ENCODE assay signal across 10 mouse cellular contexts in the genomic region with DNA sequence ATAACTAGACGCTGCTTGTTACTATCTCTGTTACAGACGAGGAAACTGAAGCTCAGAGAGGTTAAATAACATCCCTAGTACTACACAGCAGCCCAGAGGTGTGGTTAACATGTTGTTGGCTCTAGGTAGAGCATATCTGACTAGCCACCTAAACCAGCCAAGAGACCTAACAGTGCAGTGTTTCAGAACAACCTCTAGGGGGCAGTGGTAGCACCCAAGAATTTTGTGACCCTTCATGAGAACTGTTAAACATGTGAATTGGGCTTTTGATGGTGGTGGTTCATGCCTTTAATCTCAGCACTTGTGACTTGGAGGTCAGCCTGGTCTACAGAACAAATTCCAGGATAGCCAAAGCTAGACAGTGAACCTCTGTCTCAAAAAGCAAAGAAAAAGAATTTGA. TPM values are rescaled to one million over a fixed set of nuclear protein-coding genes. Genes with fewer than 3 reads are reported as not detected.
A peak's percentile ranks its signal among the peaks of the same experiment; 100 is the strongest.
DNase-seq lines count a peak whose midpoint lies in the region; ATAC-seq and TF ChIP-seq lines count a peak whose summit lies in the region.
"Had no signal": no experiment of that assay in that cellular context is flagged by ENCODE, and none has a peak within 500 bp of the region (broad histone marks: within the 10 kb centered on the region; RNA-seq: fewer than 3 reads in every experiment).

No protein-coding gene starts in this region.

- no peak overlapping the region for H3K27ac ChIP-seq in layer of hippocampus, adult 2 months
- H3K27ac ChIP-seq in forebrain, embryonic 11.5 days (ENCODE audit: low read depth, low read length) = no peak overlapping the region

- H3K9ac ChIP-seq in forebrain, embryonic 11.5 days (ENCODE audit: low read length) = no peak overlapping the region

- TF ChIP-seq POLR2A in brain, embryonic 14.5 days (IDR thresholded peaks at IDR 0.05; ENCODE audit: borderline replicate concordance, extremely low read depth, insufficient read depth, insufficient read length, poor library complexity, severe bottlenecking) = no peak

- H3K4me1 ChIP-seq in E14TG2a.4 (replicated peaks; ENCODE audit: low read depth, low read length) = peaks cover 10% of the 10 kb centered on the region
- no peaks in the 10 kb centered on the region for H3K4me1 ChIP-seq in forebrain, embryonic 11.5 days (replicated peaks; ENCODE audit: control insufficient read depth, insufficient read depth, low read length)

- no peaks in the 10 kb centered on the region for H3K9me3 ChIP-seq in E14TG2a.4 (ENCODE audit: low read length)
- no peaks in the 10 kb centered on the region for H3K9me3 ChIP-seq in forebrain, embryonic 11.5 days (ENCODE audit: control insufficient read depth, low read length)

- WGBS in forebrain, embryonic 11.5 days = 25% methylated on average over 2 of the region's 2 CpGs

- no peaks in the 10 kb centered on the region for H3K36me3 ChIP-seq in E14TG2a.4 (ENCODE audit: insufficient read depth, low read length)
- no peaks in the 10 kb centered on the region for H3K36me3 ChIP-seq in forebrain, embryonic 11.5 days (ENCODE audit: control insufficient read depth, insufficient read depth, low read length)

- DNase-seq in layer of hippocampus, adult 2 months (ENCODE audit: low spot score in 2 of 2) = peak; percentile 37 to 54
- no peak for DNase-seq in layer of hippocampus, adult 9-10 months (ENCODE audit: low spot score)
- DNase-seq in brain, embryonic 14.5 days (ENCODE audit: low read depth) = peak; percentile 67
- DNase-seq in forebrain, embryonic 11.5 days (ENCODE audit: low spot score) = peak; percentile 56
- peak; percentile 37 for DNase-seq in kidney, postnatal 10 days
- DNase-seq in natural killer cell, adult 2 months (ENCODE audit: low spot score in 2 of 2) = peak; percentile 30 to 54
- no peak for DNase-seq in ovary, adult 18-20 months (ENCODE audit: low spot score)

- peak; percentile 97 for TF ChIP-seq CTCF in layer of hippocampus, adult 2 months (conservative IDR thresholded peaks at IDR 0.05)
- peak; percentile 86 for TF ChIP-seq CTCF in E14TG2a.4 (conservative IDR thresholded peaks at IDR 0.05; ENCODE audit: low read length)
- TF ChIP-seq CTCF in brain, embryonic 14.5 days (IDR thresholded peaks at IDR 0.05; ENCODE audit: borderline replicate concordance, extremely low read depth, insufficient read depth, insufficient read length) = peak; percentile 80

- ATAC-seq in forebrain, embryonic 11.5 days (replicated peaks; ENCODE audit: low FRiP score) = peak; percentile 30; the same call in 1 of the 2 replicates

- no peaks in the 10 kb centered on the region for H3K27me3 ChIP-seq in E14TG2a.4 (ENCODE audit: insufficient read depth, low read length)
- H3K27me3 ChIP-seq in forebrain, embryonic 11.5 days (ENCODE audit: control insufficient read depth, insufficient read depth, low read length) = no peaks in the 10 kb centered on the region

- no peak overlapping the region for H3K4me2 ChIP-seq in forebrain, embryonic 11.5 days (ENCODE audit: low read depth, low read length, severe bottlenecking)

- H3K4me3 ChIP-seq in layer of hippocampus, adult 2 months = no peak overlapping the region
- no peak overlapping the region for H3K4me3 ChIP-seq in E14TG2a.4 (replicated peaks; ENCODE audit: low read length)
- H3K4me3 ChIP-seq in forebrain, embryonic 11.5 days (ENCODE audit: low read depth, low read length) = no peak overlapping the region
- H3K4me3 ChIP-seq: erythroblast, embryonic 14.5 days; myocyte had no signal

RNA-seq across cellular contexts. Expression of gene Tbc1d1, which starts 46.2 kb away (rescaled TPM):
- total RNA-seq in layer of hippocampus, adult 2 months (2021) = 10 to 100 TPM; 26.6 to 33.2 TPM
- 16.0 and 17.8 TPM in 2 replicates for polyA plus RNA-seq in brain, embryonic 14.5 days (2012; rRNA removed)
- polyA plus RNA-seq in forebrain, embryonic 11.5 days (2014; fragmentation: Nextera tagmentation; extraction: Ambion mirVana) = 27.9 and 31.0 TPM in 2 replicates

Comparison
In these comparisons a context has a peak if more than half of its experiments do, and no peak if none do; other contexts are left out.
1. DNase-seq: peak in layer of hippocampus, adult 2 months (2 of 2), brain, embryonic 14.5 days (single experiment), forebrain, embryonic 11.5 days (single experiment), kidney, postnatal 10 days (single experiment) and natural killer cell, adult 2 months (2 of 2); none in layer of hippocampus, adult 9-10 months (single experiment) and ovary, adult 18-20 months (single experiment).
2. Peak in every context shown above with its lines, with median percentiles within 50 percentile points of each other: CTCF ChIP-seq.